Mouse (Mus musculus) sigmoid colon, adult 10 weeks (tissue): Measurements from ENCODE around the gene Tgif1. TPM values are rescaled to one million over a fixed set of nuclear protein-coding genes. Genes with fewer than 3 reads are reported as not detected.

Experiments
- polyA plus RNA-seq: library from polyadenylated mRNA; stranded (reverse); fragments of 350-450 nt; fragmentation: Illumina TruSeq; extraction: RNeasy Lipid Tissue Mini Kit (QIAGEN cat#74804); gene quantifications from one replicate; pipeline ENCODE4 v1.2.3, GENCODE M21; 2014; ENCODE audit warnings: low read depth, low replicate concordance

Gene Tgif1
- polyA plus RNA-seq = 106 TPM

GRCm38 (mm10) chr17:70853436-70853905, at the start of gene Tgif1:
Gene Tgif1 (minus strand): TSS chr17:70853546.

Other genes starting within 250 kb of the Tgif1 start
- gene Myom1, start 149.1 kb upstream of the Tgif1 start, polyA plus RNA-seq = 39.5 TPM
- gene Myl12a, start 149.3 kb upstream of the Tgif1 start, polyA plus RNA-seq = 139 TPM